Mouse (Mus musculus) CH12F3 (cell line): ENCODE measurements around the gene Olfr465-ps1.

ENCODE experiments used
- in situ Hi-C: fragments of 300-500 bp; cut with MboI; formaldehyde crosslinking; loops from 2 replicates; pipeline ENCODE4 v1.14.3; 2020; ENCODE audit warnings: low sequenced_read_pairs

Olfr465-ps1 gene

GRCm38 (mm10) chr13:65137789-65138188 is at the start of gene Olfr465-ps1:
Olfr465-ps1 (plus strand) TSS chr13:65138089.
- in situ Hi-C loops, result loop anchor here (25.0 kb wide), 1 partner anchor 700 kb away; the partner anchor contains the start of gene Cdk20

- in situ Hi-C loops, result no loop called here
Measured at GRCm38 (mm10) chr13:65095923-65096322, 42.0 kb upstream of the Olfr465-ps1 start.

DNA sequence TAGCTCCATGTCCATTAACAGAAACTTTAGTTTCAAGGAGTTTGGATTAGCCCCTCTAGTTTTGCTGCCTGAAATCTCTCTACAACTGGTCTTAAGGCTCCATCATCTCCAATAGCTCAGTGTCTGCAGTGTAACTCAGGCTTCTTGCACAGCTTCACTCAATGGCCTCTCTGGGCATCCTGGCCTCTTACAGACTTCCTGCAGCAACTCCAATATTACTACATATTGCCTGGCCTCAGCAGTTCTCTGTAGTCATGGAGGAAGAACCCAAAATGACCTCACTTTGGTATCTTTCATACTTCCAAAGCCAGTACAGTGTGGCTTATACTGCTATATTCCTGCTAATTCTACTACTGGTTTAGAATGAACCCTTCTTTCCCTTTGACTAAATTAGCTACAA is 40.9 kb upstream of the Olfr465-ps1 start:
- in situ Hi-C loops, result no loop called here

GRCm38 (mm10) chr13:65100678-65101077 is 37.2 kb upstream of the Olfr465-ps1 start:
- in situ Hi-C loops, result no loop called here

GRCm38 (mm10) chr13:65101232-65101631 is 36.7 kb upstream of the Olfr465-ps1 start:
- in situ Hi-C loops, result no loop called here

- in situ Hi-C loops, result no loop called here
Measured at GRCm38 (mm10) chr13:65111961-65112360, 25.9 kb upstream of the Olfr465-ps1 start.

- in situ Hi-C loops, result no loop called here
Measured at GRCm38 (mm10) chr13:65112459-65113110, 25.3 kb upstream of the Olfr465-ps1 start, which contains the start of gene Mfsd14b. Mfsd14b (minus strand) TSS chr13:65112975.

DNA sequence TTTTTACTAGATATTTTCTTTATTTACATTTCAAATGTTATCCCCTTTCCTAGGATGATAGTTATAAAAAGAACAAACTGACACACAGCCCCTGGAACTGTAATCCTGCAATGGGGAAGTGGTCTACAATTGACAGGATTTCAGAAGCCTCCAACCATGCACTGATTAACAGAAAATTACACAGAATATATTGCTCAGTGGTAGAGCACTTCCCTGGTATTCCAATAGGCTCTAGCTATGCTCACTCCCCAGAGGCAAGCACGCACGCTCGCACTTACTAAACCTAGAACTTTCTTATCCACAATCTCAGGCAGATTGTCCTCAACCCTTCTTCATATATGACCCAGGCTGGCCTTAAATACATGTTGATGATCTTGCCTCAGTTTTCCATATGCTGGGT is 24.6 kb upstream of the Olfr465-ps1 start:
- in situ Hi-C loops, result no loop called here

GRCm38 (mm10) chr13:65120984-65121383 is 16.9 kb upstream of the Olfr465-ps1 start:
- in situ Hi-C loops, result loop anchor here (10.0 kb wide), 1 partner anchor 86 kb away; the partner anchor contains the start of gene Spata31d1c

GRCm38 (mm10) chr13:65122111-65122510 is 15.8 kb upstream of the Olfr465-ps1 start:
- in situ Hi-C loops, result loop anchor here (10.0 kb wide), 1 partner anchor 87 kb away; the partner anchor contains the start of gene Spata31d1c

- in situ Hi-C loops, result loop anchor here (10.0 to 25.0 kb wide), 2 partner anchors 92 to 690 kb away; partner anchors contain the start of genes Cdk20 and Spata31d1c
Measured at GRCm38 (mm10) chr13:65127063-65127847, 10.6 kb upstream of the Olfr465-ps1 start.

GRCm38 (mm10) chr13:65149940-65150339 is 12.1 kb downstream of the Olfr465-ps1 start, which contains the start of gene Olfr466:
Olfr466 (plus strand) TSS chr13:65150240.
- in situ Hi-C loops, result loop anchor here (25.0 kb wide), 1 partner anchor 713 kb away; the partner anchor contains the start of gene Cdk20

- in situ Hi-C loops, result no loop called here
Measured at GRCm38 (mm10) chr13:65174102-65174501, 36.2 kb downstream of the Olfr465-ps1 start.

DNA sequence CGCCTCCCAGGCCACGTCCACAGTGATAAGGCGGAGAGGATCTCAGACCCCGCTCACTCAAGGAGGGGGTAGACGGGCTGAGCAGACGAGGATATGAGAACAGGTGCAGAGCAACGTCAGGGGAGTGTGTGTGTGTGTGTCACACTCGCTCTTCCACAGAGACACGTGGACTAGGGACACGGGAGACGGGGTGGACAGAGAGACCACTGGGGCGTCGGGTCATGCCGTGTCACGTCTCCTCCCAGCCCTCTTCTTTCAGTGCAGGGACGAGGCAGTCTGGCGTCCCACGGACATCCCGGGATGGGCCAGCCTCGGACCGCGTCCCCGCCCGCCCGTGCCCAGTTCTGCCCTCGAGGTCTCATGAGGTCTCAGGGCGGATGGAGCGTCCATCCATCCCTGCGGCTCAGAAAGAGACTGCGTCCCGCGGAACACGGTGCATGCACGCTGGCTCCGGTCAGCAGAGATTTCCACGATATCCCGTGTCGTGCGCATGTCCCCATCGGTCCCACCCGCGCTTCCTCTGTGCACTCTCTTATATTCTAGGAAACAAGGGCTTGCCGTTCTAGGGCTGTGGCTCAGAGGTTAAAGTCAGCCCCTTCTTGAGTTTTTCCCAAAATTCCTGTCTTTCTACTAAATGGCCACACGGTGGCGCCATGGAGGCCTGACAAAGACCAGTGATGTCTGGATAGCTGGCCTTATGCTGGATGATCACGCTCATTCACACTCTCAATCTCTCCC is 38.0 kb downstream of the Olfr465-ps1 start:
- in situ Hi-C loops, result no loop called here

- in situ Hi-C loops, result no loop called here
Measured at GRCm38 (mm10) chr13:65176472-65177091, 38.7 kb downstream of the Olfr465-ps1 start.
